Mouse (Mus musculus): ENCODE measurements at regions not wholly inside any gene's neighbourhood (a gene's known extent, or its start where the extent isn't known, plus 50 kb on each side); places are given as distances from the start of the nearest gene placed in this dataset.

DNA sequence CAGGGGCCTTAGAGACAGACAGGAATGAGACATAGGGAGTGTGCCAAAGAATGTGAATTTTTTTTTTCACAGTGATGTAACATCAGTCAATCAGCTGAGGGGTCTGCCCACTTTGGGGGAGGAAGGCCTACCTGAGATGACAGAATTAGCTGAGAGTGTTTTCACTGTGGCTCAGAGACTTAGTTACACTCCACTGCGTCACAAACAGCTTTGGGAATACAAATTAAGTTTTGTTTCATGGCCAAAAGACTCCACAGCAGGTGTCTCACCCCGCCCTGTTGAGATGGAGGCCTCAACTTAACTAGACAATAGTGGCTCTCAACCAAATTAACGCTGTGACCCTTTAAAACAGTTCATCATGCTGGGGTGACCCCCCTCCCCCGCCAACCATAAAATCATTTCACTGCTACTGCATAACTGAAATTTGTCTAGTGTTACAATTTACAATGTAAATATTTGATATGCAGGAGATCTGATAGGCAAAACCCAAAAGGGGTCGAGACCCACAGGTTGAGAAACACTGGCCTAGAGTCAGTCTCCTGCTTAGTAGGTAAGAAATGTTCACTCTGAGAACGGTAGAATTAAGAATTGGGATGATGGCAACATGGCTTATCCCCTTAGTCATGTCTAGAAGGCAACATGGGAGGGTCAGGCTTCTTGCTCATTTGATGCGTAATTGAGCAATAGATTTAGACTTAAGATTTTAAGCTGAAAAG is 184.3 kb downstream of the Katnal1 start:
- DNase-seq (ENCODE audit: extremely low read depth) = no peak

DNA sequence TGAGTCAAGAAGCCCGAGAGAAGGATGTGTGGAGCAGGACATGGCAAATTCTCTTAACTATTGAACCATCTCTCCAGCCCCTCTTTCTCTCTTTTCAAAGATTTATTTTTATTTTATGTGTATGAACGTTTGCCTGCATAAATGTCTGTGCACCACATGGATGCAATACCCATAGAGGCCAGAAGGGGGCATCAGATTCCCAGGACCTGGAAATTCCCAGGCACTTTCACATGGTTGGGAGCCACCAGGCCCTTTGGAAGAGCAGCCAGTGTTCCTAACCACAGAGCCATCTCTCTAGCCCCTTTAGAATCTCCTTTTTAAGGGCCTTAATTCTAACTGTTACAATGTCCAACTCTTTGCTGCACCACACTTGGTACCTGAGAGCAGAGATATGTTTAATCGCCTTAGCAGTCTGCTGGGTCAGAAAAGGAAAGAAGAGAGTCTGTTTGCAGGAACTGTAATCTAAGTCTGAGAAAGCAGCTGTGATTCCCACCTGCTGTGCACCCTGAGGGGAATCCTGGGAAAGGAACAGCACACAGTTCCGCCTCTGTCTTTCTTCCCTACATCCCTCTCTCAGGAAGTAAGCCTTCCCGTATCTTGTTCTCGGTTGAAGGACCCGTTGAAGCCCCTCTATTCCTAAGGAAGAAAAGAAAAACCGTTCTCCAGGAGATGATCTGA is 186.8 kb downstream of the Katnal1 start:
- H3K4me3 ChIP-seq (replicated peaks in 1 of 3; ENCODE audit: low read depth in 2 of 3, low read length in 2 of 3, poor library complexity in 1 of 3) = peak overlapping the region; percentile 49 to 64 (median 62)
- H3K27me3 ChIP-seq (replicated peaks) = no peaks in the 10 kb centered on the region
- H3K4me2 ChIP-seq (ENCODE audit: insufficient read depth, low read depth, poor library complexity, severe bottlenecking) = peak overlapping the region; percentile 90
- H3K36me3 ChIP-seq (replicated peaks in 1 of 2; ENCODE audit: control insufficient read depth in 1 of 2, insufficient read depth in 1 of 2, low read length in 1 of 2) = peaks cover 0 to 16% of the 10 kb centered on the region in 2 experiments
- peak; percentile 33 for DNase-seq (ENCODE audit: extremely low read depth)
- TF ChIP-seq RAD21 (IDR thresholded peaks at IDR 0.05; ENCODE audit: low read depth, low read length) = peak; percentile 23
- TF ChIP-seq IRF4 (IDR thresholded peaks at IDR 0.05; ENCODE audit: low read depth, low read length) = peak; percentile 21; the same call in 1 of the 2 replicates
- peak; percentile 47 for TF ChIP-seq SMC3 (IDR thresholded peaks at IDR 0.05; ENCODE audit: low read depth, low read length)
- TF ChIP-seq BHLHE40 (IDR thresholded peaks at IDR 0.05; ENCODE audit: low read depth, low read length) = no peak
- no peak for TF ChIP-seq CHD1 (IDR thresholded peaks at IDR 0.05; ENCODE audit: low read depth, low read length)
- no peak for TF ChIP-seq TCF12 (IDR thresholded peaks at IDR 0.05; ENCODE audit: low read depth, low read length)
- 0 out of 2 replicates have a peak, but pooled peaks have one; percentile 35 for TF ChIP-seq MAZ (IDR thresholded peaks at IDR 0.05; ENCODE audit: low read depth, low read length)
- TF ChIP-seq MYC (IDR thresholded peaks at IDR 0.05; ENCODE audit: low read depth, low read length) = peak; percentile 63; the same call in 1 of the 2 replicates
- TF ChIP-seq CTCF (conservative IDR thresholded peaks at IDR 0.05 in 1 of 2, IDR thresholded peaks at IDR 0.05 in 1 of 2; ENCODE audit: low read depth in 2 of 2, low read length in 2 of 2) = peak; percentile 67 to 80
- no peak for TF ChIP-seq ETS1 (conservative IDR thresholded peaks at IDR 0.05; ENCODE audit: low read depth, low read length)
- 0 out of 2 replicates have a peak, but pooled peaks have one; percentile 26 for TF ChIP-seq EP300 (IDR thresholded peaks at IDR 0.05; ENCODE audit: low read length)
- H3K9ac ChIP-seq (ENCODE audit: insufficient read depth, low read depth) = peak overlapping the region; percentile 55
- H3K9me3 ChIP-seq (replicated peaks; ENCODE audit: low read length) = peaks cover 16% of the 10 kb centered on the region
- peaks cover 4 to 14% of the 10 kb centered on the region in 2 experiments for H3K4me1 ChIP-seq (ENCODE audit: control insufficient read depth in 1 of 2, insufficient read depth in 2 of 2)
- H3K27ac ChIP-seq (ENCODE audit: insufficient read depth, low read depth) = peak overlapping the region; percentile 92
- H3K79me2 ChIP-seq (replicated peaks; ENCODE audit: control insufficient read depth, extremely low read depth, insufficient read depth, poor library complexity, severe bottlenecking) = no peaks in the 10 kb centered on the region
- dilution Hi-C loops (cut with MboI; ENCODE audit: extremely low pct_ligation_motif_present, extremely low pct_unique_long_range_greater_than_20kb, low sequenced_read_pairs) = no loop called here
- in situ Hi-C loops (cut with MboI; ENCODE audit: low pct_ligation_motif_present, low pct_unique_long_range_greater_than_20kb, low sequenced_read_pairs) = no loop called here

More for the DNA sequence above, 184.3 kb downstream of the Katnal1 start:
- no peak overlapping the region for H3K27ac ChIP-seq (ENCODE audit: insufficient read depth, low read depth)
- in situ Hi-C loops (cut with MboI; ENCODE audit: low pct_ligation_motif_present, low pct_unique_long_range_greater_than_20kb, low sequenced_read_pairs) (no loop called here), dilution Hi-C loops (cut with MboI; ENCODE audit: extremely low pct_ligation_motif_present, extremely low pct_unique_long_range_greater_than_20kb, low sequenced_read_pairs) (no loop called here)
- H3K79me2 ChIP-seq (replicated peaks; ENCODE audit: control insufficient read depth, extremely low read depth, insufficient read depth, poor library complexity, severe bottlenecking) = no peaks in the 10 kb centered on the region
- H3K9me3 ChIP-seq (replicated peaks; ENCODE audit: low read length) = peaks cover 16% of the 10 kb centered on the region
- peaks cover 0 to 17% of the 10 kb centered on the region in 2 experiments for H3K36me3 ChIP-seq (replicated peaks in 1 of 2; ENCODE audit: control insufficient read depth in 1 of 2, insufficient read depth in 1 of 2, low read length in 1 of 2)
- H3K27me3 ChIP-seq (replicated peaks) = no peaks in the 10 kb centered on the region
- no peak overlapping the region for H3K4me3 ChIP-seq (replicated peaks in 1 of 3; ENCODE audit: low read depth in 2 of 3, low read length in 2 of 3, poor library complexity in 1 of 3)
- no peak overlapping the region for H3K4me2 ChIP-seq (ENCODE audit: insufficient read depth, low read depth, poor library complexity, severe bottlenecking)
- TF ChIP-seq NELFE (IDR thresholded peaks at IDR 0.05; ENCODE audit: low read depth, low read length) (no peak), TCF12 (IDR thresholded peaks at IDR 0.05; ENCODE audit: low read depth, low read length) (no peak), IRF4 (IDR thresholded peaks at IDR 0.05; ENCODE audit: low read depth, low read length) (no peak), MAZ (IDR thresholded peaks at IDR 0.05; ENCODE audit: low read depth, low read length) (no peak), POLR2AphosphoS2 (IDR thresholded peaks at IDR 0.05; ENCODE audit: low read depth, low read length) (no peak), CHD1 (IDR thresholded peaks at IDR 0.05; ENCODE audit: low read depth, low read length) (no peak), E2F4 (IDR thresholded peaks at IDR 0.05; ENCODE audit: insufficient replicate concordance, low read depth, low read length) (no peak), ETS1 (conservative IDR thresholded peaks at IDR 0.05; ENCODE audit: low read depth, low read length) (no peak), MAFK (IDR thresholded peaks at IDR 0.05; ENCODE audit: insufficient replicate concordance, low read length) (no peak), ZKSCAN1 (IDR thresholded peaks at IDR 0.05; ENCODE audit: borderline replicate concordance, low read depth, low read length) (no peak), RCOR1 (conservative IDR thresholded peaks at IDR 0.05; ENCODE audit: low read depth, low read length) (no peak), USF2 (conservative IDR thresholded peaks at IDR 0.05; ENCODE audit: low read depth, low read length) (no peak), MAX (IDR thresholded peaks at IDR 0.05; ENCODE audit: low read length) (no peak), UBTF (IDR thresholded peaks at IDR 0.05; ENCODE audit: low read depth, low read length) (no peak), KAT2A (IDR thresholded peaks at IDR 0.05; ENCODE audit: insufficient replicate concordance, low read length) (no peak), ELF1 (IDR thresholded peaks at IDR 0.05; ENCODE audit: low read depth, low read length) (no peak)
- no peak overlapping the region for H3K9ac ChIP-seq (ENCODE audit: insufficient read depth, low read depth)
- H3K4me1 ChIP-seq (ENCODE audit: control insufficient read depth in 1 of 2, insufficient read depth in 2 of 2) = no peaks in the 10 kb centered on the region

All from CH12.LX (cell line).